Mouse (Mus musculus): ENCODE data around the gene Slc11a2.

DNA sequence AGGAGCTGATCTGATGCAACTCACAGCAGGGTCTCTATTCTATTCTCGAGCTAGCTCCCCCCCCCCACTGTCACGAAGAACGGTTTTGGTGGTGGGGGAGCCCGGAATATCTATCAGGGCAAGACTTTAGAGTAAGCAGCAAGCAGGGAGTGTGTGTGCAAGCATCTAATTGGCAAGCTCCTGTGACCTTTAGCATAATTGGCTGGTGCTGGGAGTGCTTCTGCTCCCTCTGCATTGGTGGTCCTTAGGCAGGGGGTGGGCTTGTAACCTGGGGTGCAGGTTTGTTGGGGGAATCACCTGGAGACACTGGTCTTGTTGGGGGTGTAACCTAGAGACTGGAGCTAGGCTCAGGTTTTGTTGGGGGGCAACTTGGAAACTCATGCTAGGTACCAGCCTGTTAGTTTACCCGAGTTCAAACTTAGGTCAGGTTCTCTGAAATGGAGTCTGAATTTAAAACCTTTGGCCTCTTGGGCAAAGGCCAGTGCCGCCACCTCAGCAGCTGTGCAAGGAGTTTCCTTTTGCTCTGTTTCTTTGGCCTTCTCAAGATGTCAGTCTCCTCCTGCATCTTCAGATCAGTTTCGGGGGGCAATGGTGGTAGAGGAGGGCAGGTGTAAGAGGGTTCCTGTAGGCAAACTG is 31.6 kb upstream of the Slc11a2 start:
- TF ChIP-seq POLR2A (IDR thresholded peaks at IDR 0.05; ENCODE audit: borderline replicate concordance, insufficient read depth, low read length) (no peak), CTCF (IDR thresholded peaks at IDR 0.05; ENCODE audit: borderline replicate concordance, insufficient read depth, low read depth, low read length) (no peak)
